Mouse (Mus musculus): ENCODE data around the gene Creg1. TPM values are rescaled to one million over a fixed set of nuclear protein-coding genes. Genes with fewer than 3 reads are reported as not detected.

Gene Creg1
- total RNA-seq, 2 experiments from 2014 or later = 47.7 to 55.7 TPM

- DNase-seq = no peak
- intact Hi-C loops (cut with DNase I) = no loop called here
Measured at GRCm38 (mm10) chr1:165818145-165818860, 54.8 kb downstream of the Creg1 start.

DNA sequence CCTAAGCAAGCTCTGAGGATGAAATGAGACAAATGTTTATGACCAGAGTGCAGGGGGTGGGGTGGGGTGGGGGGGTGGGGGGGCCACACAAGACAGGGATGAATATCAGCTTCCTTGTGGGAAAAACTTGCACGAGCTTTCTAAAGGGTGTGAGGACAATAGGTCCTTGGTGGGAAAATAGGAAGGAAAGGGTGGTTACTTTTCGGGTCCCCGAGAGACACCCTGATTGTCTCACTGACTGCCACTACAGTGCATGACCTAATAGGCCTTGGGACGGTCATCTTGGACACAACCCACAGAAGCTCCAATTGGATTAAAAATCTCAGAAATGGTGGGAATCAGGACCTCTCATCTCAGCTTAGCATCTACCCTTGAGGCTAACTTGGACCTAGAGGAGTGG, 55.6 kb downstream of the Creg1 start:
- intact Hi-C loops (cut with DNase I) = no loop called here

DNA sequence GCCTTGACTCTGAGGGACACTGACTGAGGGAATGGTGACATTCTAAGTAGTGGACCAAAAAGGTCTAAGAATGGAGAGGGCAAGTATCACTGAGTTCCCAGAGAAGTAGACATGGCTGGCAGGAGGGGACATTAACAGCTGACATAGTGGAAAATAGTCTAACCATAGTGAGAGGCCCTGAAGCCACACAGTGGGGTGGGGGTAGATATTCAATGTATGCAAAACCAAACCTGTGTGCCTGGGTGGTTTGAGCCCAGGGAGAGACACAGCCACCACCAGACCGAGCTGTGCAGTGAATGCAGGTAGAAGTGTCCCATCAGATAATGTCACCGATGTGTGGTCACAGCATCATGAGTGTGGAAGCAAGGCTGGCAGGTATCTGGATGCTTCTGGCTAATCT, 58.5 kb downstream of the Creg1 start:
- intact Hi-C loops (cut with DNase I) = no loop called here
- DNase-seq = no peak

More for the DNA sequence above, 55.6 kb downstream of the Creg1 start:
- no peak for DNase-seq

Other genes with a start within 250 kb of the Creg1 start
- 1 to 10 TPM; 8.6 to 9.1 TPM for gene Mpzl1, start 129.2 kb upstream of the Creg1 start, total RNA-seq (2021)
- 10 to 100 TPM; 96.2 to 99.4 TPM for gene Rcsd1, start 54.0 kb upstream of the Creg1 start, total RNA-seq (2021)
- gene Cd247, start 24.9 kb downstream of the Creg1 start, total RNA-seq (2021) = 1 to 10 TPM in 1 of 2 experiments, under 1 TPM in 1; 0.67 to 2.3 TPM
- 1 to 10 TPM; 6.4 to 7.9 TPM for gene Pou2f1, start 238.9 kb downstream of the Creg1 start, total RNA-seq (2021)